Mouse (Mus musculus): ENCODE measurements at regions not wholly inside any gene's neighbourhood (a gene's known extent, or its start where the extent isn't known, plus 50 kb on each side); places are given as distances from the start of the nearest gene placed in this dataset. TPM values are rescaled to one million over a fixed set of nuclear protein-coding genes. Genes with fewer than 3 reads are reported as not detected.

DNA sequence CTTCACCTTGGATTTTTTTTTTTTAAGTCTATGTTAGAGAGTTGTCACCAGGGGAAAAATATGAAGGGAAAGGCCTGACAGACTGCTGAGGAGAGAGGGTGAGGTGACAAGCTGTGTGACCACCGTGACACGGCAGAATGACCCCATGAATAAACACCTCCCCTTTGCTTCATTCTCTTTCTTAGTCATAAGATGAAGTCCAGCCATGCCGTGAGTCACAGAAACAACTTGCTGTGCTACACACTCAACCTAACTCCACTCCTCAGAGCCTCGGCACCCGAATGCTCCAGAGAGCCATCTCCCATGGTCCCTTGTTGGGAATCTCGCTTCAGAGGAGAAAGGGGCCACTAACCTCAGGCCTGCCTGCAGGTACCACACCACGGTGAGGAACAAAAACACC is 246.1 kb downstream of the Cdc5l start:
- Histone ChIP-seq H3K9ac (replicated peaks) (no peak overlapping the region), H3K9me3 (0 out of 2 replicates have a peak, but pooled peaks cover 3% of the 10 kb centered on the region), H3K4me2 (replicated peaks) (no peak overlapping the region), H3K4me3 (no peak overlapping the region), H3K4me1 (peaks cover 5% of the 10 kb centered on the region; the same call in 1 of the 2 replicates), H3K27me3 (peaks cover 10% of the 10 kb centered on the region; the same call in 1 of the 2 replicates), H3K36me3 (no peaks in the 10 kb centered on the region), H3K27ac (replicated peaks) (no peak overlapping the region)
- no peak for ATAC-seq (ENCODE audit: low FRiP score, low read depth)
- 80% methylated on average over 7 of the region's 7 CpGs for WGBS

DNA sequence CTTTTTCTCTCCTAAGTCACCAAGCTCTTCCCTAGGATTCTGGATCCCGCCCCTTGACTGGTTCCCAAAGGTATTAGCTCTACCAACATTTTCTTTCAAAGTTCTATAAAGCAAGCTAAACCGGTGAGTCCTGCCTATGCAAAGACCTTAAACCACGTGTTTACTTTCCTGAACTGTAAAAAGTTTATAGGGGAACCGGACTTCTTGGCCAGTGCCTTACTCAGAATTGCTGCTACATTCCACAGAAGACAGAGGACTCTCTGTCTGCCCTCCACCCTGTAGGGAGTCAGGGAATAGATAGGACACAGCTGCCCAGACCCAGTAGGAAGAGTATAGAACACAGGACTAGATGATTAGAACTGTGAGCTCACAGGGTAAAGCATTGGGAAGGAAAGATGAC is 257.2 kb downstream of the Cdc5l start:
- Histone ChIP-seq H3K27me3 (peaks cover 7% of the 10 kb centered on the region; the same call in 1 of the 2 replicates), H3K4me3 (no peak overlapping the region), H3K4me2 (replicated peaks) (no peak overlapping the region), H3K36me3 (no peaks in the 10 kb centered on the region), H3K4me1 (no peaks in the 10 kb centered on the region), H3K9me3 (0 out of 2 replicates have a peak, but pooled peaks cover 3% of the 10 kb centered on the region), H3K27ac (replicated peaks) (no peak overlapping the region), H3K9ac (replicated peaks) (no peak overlapping the region)
- ATAC-seq (ENCODE audit: low FRiP score, low read depth): no peak
- 74% methylated on average over 4 of the region's 4 CpGs for WGBS

DNA sequence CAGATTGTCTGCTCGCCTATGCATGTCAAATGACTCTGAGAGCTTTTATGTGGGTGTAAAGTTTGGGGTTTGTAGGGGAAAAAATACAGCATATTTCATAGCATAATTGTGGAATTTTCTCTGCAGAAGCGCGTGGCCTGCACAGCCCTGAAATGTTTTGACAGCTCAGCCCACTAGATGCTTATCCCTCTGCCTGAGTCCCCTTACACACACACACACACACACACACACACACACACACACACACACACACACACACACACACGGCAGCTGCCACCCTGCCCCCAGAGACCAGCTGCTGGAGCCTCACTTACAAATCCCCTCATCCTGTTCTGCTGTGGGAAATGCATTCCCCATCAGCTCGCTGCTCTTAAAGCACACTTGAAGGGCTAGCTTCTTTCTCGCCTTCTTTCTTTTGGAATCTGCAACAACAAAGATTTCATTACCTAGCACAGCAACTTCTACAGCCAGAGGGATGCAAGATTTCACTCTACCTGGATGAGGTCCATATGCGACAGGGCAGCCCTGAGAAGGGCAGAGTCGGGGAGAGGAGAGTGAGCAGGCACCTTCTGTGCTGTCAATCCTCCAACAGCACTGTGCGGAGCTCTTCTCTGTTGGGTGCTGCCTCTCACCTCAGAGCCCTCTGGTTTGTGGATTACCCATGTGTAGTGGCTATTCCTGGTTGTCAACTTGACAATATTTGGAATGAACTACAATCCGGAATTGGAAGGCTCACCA is 264.1 kb downstream of the Cdc5l start:
- no peaks in the 10 kb centered on the region for H3K9me3 ChIP-seq
- 56% methylated on average over 10 of the region's 10 CpGs for WGBS
- H3K4me2 ChIP-seq (replicated peaks): no peak overlapping the region
- H3K9ac ChIP-seq (replicated peaks): no peak overlapping the region
- no peaks in the 10 kb centered on the region for H3K27me3 ChIP-seq
- no peaks in the 10 kb centered on the region for H3K36me3 ChIP-seq
- no peak overlapping the region for H3K27ac ChIP-seq (replicated peaks)
- H3K4me1 ChIP-seq: peaks cover 2% of the 10 kb centered on the region; the same call in 1 of the 2 replicates
- ATAC-seq (ENCODE audit: low FRiP score, low read depth): peak; percentile 52; the same call in 1 of the 2 replicates
- H3K4me3 ChIP-seq: no peak overlapping the region

Small RNA genes in the stretch of these regions (microRNA-seq; reads per million reads assigned to microRNA genes)
- gene Gm24979: not detected
